Mouse (Mus musculus) intestine, embryonic 14.5 days (tissue): ENCODE results near the gene Eomes. TPM values are rescaled to one million over a fixed set of nuclear protein-coding genes. Genes with fewer than 3 reads are reported as not detected.

Source experiments
- ATAC-seq: fragments of 200-750 bp; cut with Nextera tagmentation; replicated peaks from 2 replicates; pipeline ENCODE4 v1.8.0; 2017; ENCODE audit warnings: low read depth, moderate number of reproducible peaks, moderate TSS enrichment, moderate library complexity; ENCODE audit not compliant: low FRiP score, low TSS enrichment
- DNase-seq: peaks from one replicate; pipeline ENCODE4 v3.0.0-alpha.2; 2018; ENCODE audit warnings: low spot score
- H3K27ac ChIP-seq: fragments of 300-500 bp; sonication (generic); 2 replicates; pipeline ENCODE4 v1.5.1; 2014; ENCODE audit warnings: low read depth, mild to moderate bottlenecking, control low read depth
- H3K27me3 ChIP-seq: fragments of 300-500 bp; sonication (generic); replicated peaks from 2 replicates; pipeline ENCODE4 v1.6.1; 2014; ENCODE audit warnings: low read length, control low read depth; ENCODE audit not compliant: control insufficient read depth, insufficient read depth
- H3K36me3 ChIP-seq: fragments of 300-500 bp; sonication (generic); 2 replicates; pipeline ENCODE4 v1.6.1; 2014; ENCODE audit warnings: low read length, control low read depth; ENCODE audit not compliant: control insufficient read depth, insufficient read depth
- H3K4me1 ChIP-seq: fragments of 300-500 bp; sonication (generic); replicated peaks from 2 replicates; pipeline ENCODE4 v1.6.1; 2014; ENCODE audit warnings: low read length, control low read depth, mixed read lengths; ENCODE audit not compliant: control insufficient read depth, insufficient read depth
- H3K4me2 ChIP-seq: fragments of 300-500 bp; sonication (generic); 2 replicates; pipeline ENCODE4 v1.6.1; 2014; ENCODE audit warnings: low read length
- H3K4me3 ChIP-seq: fragments of 300-500 bp; sonication (generic); 2 replicates; pipeline ENCODE4 v1.5.1; 2014; ENCODE audit warnings: low read depth, low read length, control low read depth, mixed read lengths
- H3K9ac ChIP-seq: fragments of 300-500 bp; sonication (generic); 2 replicates; pipeline ENCODE4 v1.6.1; 2014; ENCODE audit warnings: mild to moderate bottlenecking, low read length
- H3K9me3 ChIP-seq: fragments of 300-500 bp; sonication (generic); 2 replicates; pipeline ENCODE4 v1.6.1; 2016; ENCODE audit warnings: low read length, control low read depth; ENCODE audit not compliant: control insufficient read depth
- WGBS: fragments of 180-500 bp; shearing (Covaris S2); extraction: QIAGEN DNeasy Blood & Tissue Kit; methylation state at CpG from one replicate; pipeline ENCODE4 v1.1.7; 2014; 5-methylcytosine and 5-hydroxymethylcytosine counted together
- polyA plus RNA-seq: library from polyadenylated mRNA; unstranded; fragments of >200 nt; fragmentation: Nextera tagmentation; extraction: Ambion mirVana; gene quantifications from 2 replicates; pipeline ENCODE4 v1.2.1, GENCODE M21; 2014

Eomes gene
- polyA plus RNA-seq, 1 experiment from 2014 or later, result 0.34 TPM

DNA sequence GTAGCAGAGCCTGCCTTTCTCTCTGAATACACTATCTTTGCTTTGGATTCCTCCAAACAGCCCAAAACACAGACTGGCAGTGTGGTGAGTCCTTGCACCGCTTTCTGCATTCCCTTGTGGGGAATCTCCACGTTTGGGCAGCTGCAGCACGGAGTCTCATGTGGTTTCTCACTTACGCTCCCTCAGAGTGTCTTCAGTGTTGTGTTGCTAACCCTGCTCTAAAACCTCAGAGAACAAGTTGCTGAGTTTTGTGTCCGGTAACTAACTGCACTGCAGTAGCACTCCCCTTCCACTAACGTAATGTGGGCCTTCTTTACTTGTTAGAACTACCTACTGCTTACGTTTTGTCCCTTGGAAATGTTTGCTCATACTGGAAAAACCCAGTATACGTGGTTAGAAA, 41.1 kb downstream of the Eomes start:
- H3K27me3 ChIP-seq, result no peaks in the 10 kb centered on the region
- WGBS, result 71% methylated on average over 8 of the region's 8 CpGs
- DNase-seq (no peak), ATAC-seq (no peak)
- H3K27ac ChIP-seq, result no peak overlapping the region
- peaks cover 10% of the 10 kb centered on the region for H3K4me1 ChIP-seq
- no peak overlapping the region for H3K4me3 ChIP-seq
- peaks cover 30% of the 10 kb centered on the region for H3K36me3 ChIP-seq
- H3K9me3 ChIP-seq, result no peaks in the 10 kb centered on the region
- H3K4me2 ChIP-seq, result no peak overlapping the region
- no peak overlapping the region for H3K9ac ChIP-seq

DNA sequence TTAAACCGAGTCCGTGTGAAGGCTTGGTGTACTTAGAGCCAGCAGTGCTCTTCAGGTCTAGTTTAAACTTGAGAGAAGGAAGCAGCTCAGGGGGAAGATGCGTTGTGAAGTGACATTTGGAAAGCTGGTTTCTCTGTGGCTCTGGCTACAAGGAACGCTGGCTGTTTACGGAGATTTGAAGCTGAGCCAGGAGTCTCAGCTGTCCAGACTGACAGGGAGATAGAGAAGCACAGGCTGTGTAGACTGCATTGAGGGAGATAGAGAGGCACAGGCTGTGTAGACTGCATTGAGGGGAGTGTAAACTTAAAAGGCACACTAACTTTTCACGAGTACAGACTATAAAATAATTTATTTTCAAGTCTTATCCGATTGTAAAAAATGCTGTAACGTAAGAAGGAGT, 42.0 kb downstream of the Eomes start:
- Histone ChIP-seq H3K9ac (no peak overlapping the region), H3K4me2 (no peak overlapping the region), H3K9me3 (no peaks in the 10 kb centered on the region), H3K4me1 (peaks cover 10% of the 10 kb centered on the region), H3K4me3 (no peak overlapping the region), H3K27me3 (no peaks in the 10 kb centered on the region), H3K36me3 (peaks cover 33% of the 10 kb centered on the region), H3K27ac (no peak overlapping the region)
- ATAC-seq, result no peak
- DNase-seq, result no peak
- 34% methylated on average over 8 of the region's 8 CpGs for WGBS

DNA sequence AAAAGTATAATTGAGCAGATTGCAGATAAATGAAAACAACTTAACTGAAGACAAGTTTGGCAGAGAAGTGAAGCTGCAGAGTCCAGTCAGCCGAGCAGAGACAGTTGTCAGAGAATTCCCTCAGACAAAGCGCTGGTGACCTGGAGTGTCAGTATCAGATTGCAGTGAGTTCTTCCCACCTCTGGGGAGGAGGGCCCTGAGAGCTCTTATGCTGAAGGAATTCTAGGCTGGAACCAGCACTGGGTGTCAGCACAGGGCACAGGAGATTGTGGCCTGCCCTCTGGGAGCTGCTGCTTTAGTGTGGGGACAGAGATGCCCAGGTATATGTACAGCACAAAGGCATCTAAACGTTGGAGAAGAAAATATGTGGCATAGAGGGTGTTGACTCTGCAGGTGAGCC, 42.8 kb downstream of the Eomes start:
- no peak for ATAC-seq
- Histone ChIP-seq H3K27me3 (no peaks in the 10 kb centered on the region), H3K9me3 (no peaks in the 10 kb centered on the region), H3K4me1 (peaks cover 10% of the 10 kb centered on the region), H3K27ac (no peak overlapping the region), H3K4me2 (no peak overlapping the region), H3K36me3 (peaks cover 32% of the 10 kb centered on the region), H3K9ac (no peak overlapping the region), H3K4me3 (no peak overlapping the region)
- 33% methylated on average over 3 of the region's 3 CpGs for WGBS
- DNase-seq, result no peak

DNA sequence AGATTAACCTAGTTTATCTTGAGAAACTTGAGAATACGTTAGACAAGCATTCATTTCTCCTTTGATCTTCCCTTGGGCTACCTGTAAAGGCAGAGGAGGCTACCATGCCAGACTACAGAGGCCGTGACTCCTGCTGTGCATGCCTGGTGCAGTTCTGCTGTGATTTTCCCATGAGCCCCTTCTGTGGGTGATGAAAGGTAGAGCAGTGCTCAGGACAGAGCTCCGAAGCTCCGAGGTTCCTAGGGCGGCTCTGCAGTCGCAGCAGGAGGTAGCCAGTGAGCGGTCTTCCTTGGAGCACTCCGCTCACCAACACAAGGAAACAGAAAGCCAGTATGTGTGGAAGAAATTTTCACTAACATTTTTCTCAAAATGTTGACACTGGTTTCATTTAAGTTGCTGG, 43.6 kb downstream of the Eomes start:
- no peaks in the 10 kb centered on the region for H3K9me3 ChIP-seq
- no peaks in the 10 kb centered on the region for H3K27me3 ChIP-seq
- H3K36me3 ChIP-seq, result peaks cover 33% of the 10 kb centered on the region
- no peak overlapping the region for H3K27ac ChIP-seq
- ATAC-seq, result no peak
- H3K4me2 ChIP-seq, result no peak overlapping the region
- no peak for DNase-seq
- WGBS, result 78% methylated on average over 8 of the region's 8 CpGs
- peaks cover 10% of the 10 kb centered on the region for H3K4me1 ChIP-seq
- H3K9ac ChIP-seq, result no peak overlapping the region
- no peak overlapping the region for H3K4me3 ChIP-seq

DNA sequence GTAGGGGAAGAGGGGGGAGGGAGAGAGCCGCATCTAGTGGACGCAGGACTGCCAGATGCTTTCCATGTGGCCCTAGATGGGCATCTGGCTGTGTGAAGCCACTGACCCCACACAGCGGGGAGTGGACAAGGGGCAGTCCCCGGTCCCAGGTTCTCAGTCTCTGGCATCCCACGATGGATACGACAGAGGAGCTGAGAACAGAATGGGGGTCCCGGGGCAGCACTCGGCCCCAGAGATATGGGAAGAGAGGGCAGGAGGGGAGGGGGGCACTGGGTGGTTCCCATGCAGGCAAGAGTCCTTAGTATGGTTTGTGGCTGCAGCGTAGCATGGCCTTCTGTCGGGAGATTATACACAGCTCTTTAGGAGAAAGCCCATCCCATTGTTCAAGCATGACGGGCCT, 45.7 kb downstream of the Eomes start:
- H3K9me3 ChIP-seq, result no peaks in the 10 kb centered on the region
- peaks cover 10% of the 10 kb centered on the region for H3K4me1 ChIP-seq
- DNase-seq, result no peak
- H3K4me3 ChIP-seq, result no peak overlapping the region
- no peak overlapping the region for H3K4me2 ChIP-seq
- H3K27me3 ChIP-seq, result no peaks in the 10 kb centered on the region
- H3K27ac ChIP-seq, result no peak overlapping the region
- 88% methylated on average over 11 of the region's 11 CpGs for WGBS
- H3K9ac ChIP-seq, result no peak overlapping the region
- no peak for ATAC-seq
- peaks cover 52% of the 10 kb centered on the region for H3K36me3 ChIP-seq

- ATAC-seq (no peak), DNase-seq (no peak)
- Histone ChIP-seq H3K9me3 (no peaks in the 10 kb centered on the region), H3K4me1 (no peaks in the 10 kb centered on the region), H3K27ac (no peak overlapping the region), H3K9ac (no peak overlapping the region), H3K4me2 (no peak overlapping the region), H3K4me3 (no peak overlapping the region), H3K27me3 (no peaks in the 10 kb centered on the region), H3K36me3 (peaks cover 82% of the 10 kb centered on the region)
- 92% methylated on average over 18 of the region's 18 CpGs for WGBS
These were observed 49.0 kb downstream of the Eomes start for GRCm38 (mm10) chr9:118527056-118527455.

- H3K27me3 ChIP-seq, result no peaks in the 10 kb centered on the region
- WGBS, result 82% methylated on average over 3 of the region's 3 CpGs
- no peak overlapping the region for H3K9ac ChIP-seq
- H3K9me3 ChIP-seq, result no peaks in the 10 kb centered on the region
- ATAC-seq (no peak), DNase-seq (no peak)
- no peak overlapping the region for H3K27ac ChIP-seq
- H3K4me1 ChIP-seq, result no peaks in the 10 kb centered on the region
- H3K4me2 ChIP-seq, result no peak overlapping the region
- peaks cover 86% of the 10 kb centered on the region for H3K36me3 ChIP-seq
- no peak overlapping the region for H3K4me3 ChIP-seq
These were observed 51.8 kb downstream of the Eomes start for GRCm38 (mm10) chr9:118529783-118530182.

GRCm38 (mm10) chr9:118530679-118531078, 52.7 kb downstream of the Eomes start:
- Histone ChIP-seq H3K36me3 (peaks cover 83% of the 10 kb centered on the region), H3K4me3 (no peak overlapping the region), H3K9ac (no peak overlapping the region), H3K4me1 (no peaks in the 10 kb centered on the region), H3K27me3 (no peaks in the 10 kb centered on the region), H3K27ac (no peak overlapping the region), H3K9me3 (no peaks in the 10 kb centered on the region), H3K4me2 (no peak overlapping the region)
- WGBS, result 82% methylated on average over 6 of the region's 6 CpGs
- ATAC-seq (no peak), DNase-seq (no peak)

- Histone ChIP-seq H3K4me2 (no peak overlapping the region), H3K36me3 (peaks cover 87% of the 10 kb centered on the region), H3K4me3 (no peak overlapping the region), H3K4me1 (no peaks in the 10 kb centered on the region), H3K9me3 (no peaks in the 10 kb centered on the region), H3K9ac (no peak overlapping the region), H3K27ac (no peak overlapping the region), H3K27me3 (no peaks in the 10 kb centered on the region)
- WGBS, result 90% methylated on average over 7 of the region's 7 CpGs
- ATAC-seq, result no peak
- DNase-seq, result no peak
These were observed 54.6 kb downstream of the Eomes start for GRCm38 (mm10) chr9:118532516-118533205.
